Mouse (Mus musculus) heart, postnatal 0 days (tissue): Measurements from ENCODE around the gene Sned1.

Experiments used
- CTCF ChIP-seq: IDR thresholded peaks from 2 replicates; pipeline ENCODE4 v1.5.1; 2016; ENCODE audit warnings: antibody characterized with exemption, control low read depth, low read depth
- EP300 ChIP-seq: IDR thresholded peaks from 2 replicates; pipeline ENCODE4 v1.6.1; 2016; ENCODE audit warnings: antibody characterized with exemption, low read depth

DNA sequence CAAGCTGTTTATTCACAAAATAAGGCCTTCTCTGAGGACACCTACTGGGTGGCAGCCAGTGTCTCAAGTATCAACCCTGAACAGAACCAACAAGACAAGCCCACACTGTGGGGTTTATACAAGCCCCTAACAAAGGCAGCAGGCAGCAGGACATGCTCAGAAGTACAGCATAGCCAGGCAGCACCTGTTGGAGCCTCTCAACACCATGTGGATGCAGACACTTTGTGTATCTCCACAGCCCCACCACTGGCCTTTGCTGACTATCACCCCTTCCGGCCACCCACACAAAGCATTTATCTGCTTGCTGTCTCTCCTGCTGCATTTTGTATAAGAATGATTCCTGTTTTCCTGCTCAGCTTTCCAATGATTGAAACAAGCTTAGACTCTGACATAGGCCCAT, 21.9 kb downstream of the Sned1 start:
- TF ChIP-seq CTCF = no peak
- TF ChIP-seq EP300 = no peak
